Mouse (Mus musculus) forebrain, embryonic 15.5 days (tissue): ENCODE results near the gene Krtap7-1. TPM values are rescaled to one million over a fixed set of nuclear protein-coding genes. Genes with fewer than 3 reads are reported as not detected.

Source experiments
- ATAC-seq: fragments of 200-750 bp; cut with Nextera tagmentation; replicated peaks from 2 replicates; pipeline ENCODE4 v1.8.0; 2017; ENCODE audit warnings: mild to moderate bottlenecking, moderate TSS enrichment, moderate library complexity
- H3K27ac ChIP-seq: fragments of 300-500 bp; sonication (generic); replicated peaks from 2 replicates; pipeline ENCODE4 v1.5.1; 2015; ENCODE audit warnings: mild to moderate bottlenecking, inconsistent platforms
- H3K27me3 ChIP-seq: fragments of 300-500 bp; sonication (generic); 2 replicates; pipeline ENCODE4 v1.6.1; 2015; ENCODE audit warnings: inconsistent platforms
- H3K36me3 ChIP-seq: fragments of 300-500 bp; sonication (generic); 2 replicates; pipeline ENCODE4 v1.6.1; 2015; ENCODE audit warnings: mild to moderate bottlenecking, inconsistent platforms
- H3K4me1 ChIP-seq: fragments of 300-500 bp; sonication (generic); 2 replicates; pipeline ENCODE4 v1.6.1; 2015; ENCODE audit warnings: inconsistent platforms
- H3K4me2 ChIP-seq: fragments of 300-500 bp; sonication (generic); replicated peaks from 2 replicates; pipeline ENCODE4 v1.6.1; 2015; ENCODE audit warnings: mild to moderate bottlenecking, inconsistent platforms
- H3K4me3 ChIP-seq: fragments of 300-500 bp; sonication (generic); 2 replicates; pipeline ENCODE4 v1.5.1; 2015; ENCODE audit warnings: mild to moderate bottlenecking, inconsistent platforms
- H3K9ac ChIP-seq: fragments of 300-500 bp; sonication (generic); replicated peaks from 2 replicates; pipeline ENCODE4 v1.6.1; 2015; ENCODE audit warnings: mild to moderate bottlenecking, inconsistent platforms
- H3K9me3 ChIP-seq: fragments of 300-500 bp; sonication (generic); 2 replicates; pipeline ENCODE4 v1.6.1; 2016; ENCODE audit warnings: inconsistent platforms
- WGBS: fragments of 180-500 bp; shearing (Covaris S2); methylation state at CpG from one replicate; pipeline ENCODE4 v1.1.7; 2015; ENCODE audit warnings: mixed read lengths; 5-methylcytosine and 5-hydroxymethylcytosine counted together
- polyA plus RNA-seq: library from polyadenylated mRNA; unstranded; fragments of >200 nt; fragmentation: Nextera tagmentation; extraction: Ambion mirVana; gene quantifications from 2 replicates; pipeline ENCODE4 v1.2.1, GENCODE M21; 2015

The Krtap7-1 gene
- not detected in 2 replicates for polyA plus RNA-seq

DNA sequence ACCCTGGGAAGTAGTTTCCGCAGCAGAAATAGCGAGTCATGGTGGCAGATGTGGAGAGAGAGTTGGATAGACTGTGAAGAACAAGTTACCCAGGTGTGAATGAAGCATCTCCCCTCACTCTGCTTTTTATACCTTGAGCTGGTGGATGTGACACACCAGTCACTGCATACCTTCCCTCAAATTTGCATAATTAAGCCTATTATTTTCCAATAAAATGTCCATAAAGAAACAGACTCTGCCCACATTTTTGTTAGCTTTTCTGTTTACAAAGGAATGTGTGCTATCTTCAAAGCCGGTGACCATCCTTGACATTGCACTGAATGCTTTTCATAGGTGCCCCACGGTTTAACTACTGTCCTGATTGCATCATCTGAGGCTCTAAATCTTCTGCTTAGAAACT, at the start of gene Krtap7-1:
TSS of gene Krtap7-1 (minus strand) at position 101 of the 400 bp plus-strand sequence.
- Histone ChIP-seq H3K4me2 (no peak within 1 kb of the TSS), H3K27me3 (no peaks in the 10 kb centered on the region), H3K4me1 (peaks cover 6% of the 10 kb centered on the region; the same call in 1 of the 2 replicates), H3K27ac (no peak within 1 kb of the TSS), H3K9me3 (no peaks in the 10 kb centered on the region), H3K36me3 (no peaks in the 10 kb centered on the region), H3K4me3 (no peak within 1 kb of the TSS), H3K9ac (no peak within 1 kb of the TSS)
- no peak for ATAC-seq
- 91% methylated on average over 4 of the region's 4 CpGs for WGBS

DNA sequence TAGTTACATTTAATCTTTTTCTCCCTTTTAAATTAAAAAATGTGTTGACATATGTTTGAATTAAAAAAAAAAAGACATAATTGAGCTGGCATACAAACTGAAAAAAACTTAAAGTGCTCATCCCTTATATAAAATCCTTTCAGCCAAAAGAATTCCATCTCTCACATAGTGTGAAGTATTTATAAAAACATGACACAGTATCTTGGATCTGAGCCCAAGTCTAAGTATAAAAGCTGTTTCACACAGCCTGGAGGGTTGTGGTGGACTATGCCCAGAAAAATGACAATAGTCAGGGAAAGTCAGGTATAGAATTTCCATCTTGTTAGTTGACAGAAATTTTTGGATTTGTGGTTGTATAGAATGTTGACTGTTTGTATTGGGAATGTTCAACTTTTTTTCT, 42.2 kb upstream of the Krtap7-1 start:
- no peak overlapping the region for H3K4me3 ChIP-seq
- H3K27me3 ChIP-seq: no peaks in the 10 kb centered on the region
- no peak overlapping the region for H3K27ac ChIP-seq
- peak; percentile 70 for ATAC-seq
- H3K9me3 ChIP-seq: no peaks in the 10 kb centered on the region
- H3K4me1 ChIP-seq: no peaks in the 10 kb centered on the region
- no peak overlapping the region for H3K4me2 ChIP-seq
- H3K9ac ChIP-seq: no peak overlapping the region
- no peaks in the 10 kb centered on the region for H3K36me3 ChIP-seq

DNA sequence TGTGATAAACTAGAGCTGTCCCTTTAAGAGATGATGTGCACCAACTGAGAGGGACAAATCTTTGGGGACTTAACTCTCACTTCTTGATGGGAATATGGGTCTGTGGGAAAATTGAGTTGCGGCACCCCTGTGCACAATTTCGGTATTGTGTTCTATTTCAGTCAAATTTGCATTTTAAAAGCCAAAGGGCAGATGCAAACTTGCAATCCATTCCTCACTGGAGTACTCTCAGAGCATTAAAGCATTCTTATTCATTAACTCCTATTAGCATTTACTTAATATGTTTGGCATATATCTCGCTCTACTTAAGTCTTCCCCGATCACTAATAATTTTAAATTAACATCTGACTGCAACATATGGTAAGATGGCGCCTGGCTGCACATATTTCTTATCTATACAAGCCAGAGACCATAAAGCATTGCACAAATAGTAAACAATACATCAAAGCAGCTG, 29.9 kb upstream of the Krtap7-1 start:
- Histone ChIP-seq H3K27me3 (no peaks in the 10 kb centered on the region), H3K9ac (no peak overlapping the region), H3K4me3 (no peak overlapping the region), H3K36me3 (no peaks in the 10 kb centered on the region), H3K4me1 (peaks cover 14% of the 10 kb centered on the region), H3K9me3 (no peaks in the 10 kb centered on the region), H3K27ac (no peak overlapping the region), H3K4me2 (no peak overlapping the region)
- WGBS: 23% methylated on average over 5 of the region's 5 CpGs
- peak; percentile 46 for ATAC-seq

DNA sequence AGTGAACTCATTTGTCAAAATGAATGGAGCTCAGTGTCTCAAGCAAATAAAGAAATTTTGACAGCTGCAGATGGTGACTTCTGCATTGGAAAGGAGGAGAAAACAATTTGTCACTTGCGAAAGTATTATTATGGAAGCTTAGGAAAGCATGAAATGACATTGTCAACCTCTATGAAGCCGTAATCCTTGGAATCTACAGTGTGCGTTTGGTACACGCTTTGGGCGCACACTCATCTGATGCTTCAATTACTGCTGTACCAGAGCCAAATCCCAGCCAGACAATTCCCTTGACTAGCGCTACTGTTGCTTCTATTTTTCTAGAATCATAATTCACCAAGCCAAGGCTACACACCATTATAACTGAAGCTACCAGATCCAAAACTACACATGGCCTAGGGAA, 29.2 kb upstream of the Krtap7-1 start:
- Histone ChIP-seq H3K4me2 (no peak overlapping the region), H3K9me3 (no peaks in the 10 kb centered on the region), H3K27ac (no peak overlapping the region), H3K4me3 (no peak overlapping the region), H3K4me1 (peaks cover 18% of the 10 kb centered on the region), H3K36me3 (no peaks in the 10 kb centered on the region), H3K9ac (no peak overlapping the region), H3K27me3 (no peaks in the 10 kb centered on the region)
- 48% methylated on average over 6 of the region's 6 CpGs for WGBS
- ATAC-seq: no peak

DNA sequence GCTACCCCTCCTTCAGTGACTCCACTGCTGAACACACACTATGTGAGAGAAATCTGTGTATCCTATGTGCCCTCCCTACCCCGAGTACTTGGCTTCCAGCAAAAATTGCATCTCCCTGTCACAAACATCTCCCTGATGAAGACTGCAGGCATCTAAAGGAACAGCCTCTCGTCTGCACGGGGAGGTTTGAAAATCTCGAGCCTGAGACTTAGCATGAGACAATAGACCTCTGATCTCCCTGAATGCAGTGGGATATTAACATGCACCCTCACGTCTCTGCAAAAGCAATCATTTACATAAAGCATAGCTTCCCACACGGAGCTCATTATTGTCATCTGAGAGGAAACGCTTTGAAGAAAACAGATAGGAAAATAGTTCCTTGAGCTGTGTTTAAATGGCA, 22.4 kb upstream of the Krtap7-1 start:
- ATAC-seq: peak; percentile 86
- Histone ChIP-seq H3K4me2 (0 out of 2 replicates have a peak overlapping the region, but pooled peaks have one; percentile 13), H3K9ac (no peak overlapping the region), H3K27me3 (no peaks in the 10 kb centered on the region), H3K36me3 (no peaks in the 10 kb centered on the region), H3K4me1 (peaks cover 31% of the 10 kb centered on the region), H3K4me3 (no peak overlapping the region), H3K9me3 (no peaks in the 10 kb centered on the region), H3K27ac (peak overlapping the region; percentile 58)
- WGBS: 3% methylated on average over 7 of the region's 7 CpGs

DNA sequence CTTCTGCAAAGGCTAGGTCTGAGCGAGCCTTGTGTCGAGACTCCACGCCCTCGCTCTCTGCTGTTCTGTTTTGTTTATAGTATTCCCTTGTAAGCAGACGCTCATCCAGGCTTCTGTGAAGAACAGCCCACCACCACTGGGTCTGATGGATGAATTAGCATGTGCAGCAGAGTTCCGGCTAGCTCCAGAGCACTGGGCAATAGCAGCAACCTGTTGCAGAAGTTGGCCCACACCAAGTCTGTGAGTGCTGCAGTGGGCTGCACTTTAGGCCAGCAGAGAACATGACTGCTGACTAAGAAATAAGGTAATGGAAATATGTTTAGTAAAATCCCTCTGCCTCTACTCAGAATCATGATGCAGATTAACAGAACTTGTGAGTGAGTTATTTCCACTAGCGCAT, 21.7 kb upstream of the Krtap7-1 start:
- H3K27me3 ChIP-seq: no peaks in the 10 kb centered on the region
- no peak overlapping the region for H3K4me3 ChIP-seq
- no peaks in the 10 kb centered on the region for H3K36me3 ChIP-seq
- ATAC-seq: peak; percentile 63
- H3K27ac ChIP-seq: peak overlapping the region; percentile 65
- H3K9me3 ChIP-seq: no peaks in the 10 kb centered on the region
- WGBS: 31% methylated on average over 7 of the region's 7 CpGs
- H3K9ac ChIP-seq: no peak overlapping the region
- no peak overlapping the region for H3K4me2 ChIP-seq
- H3K4me1 ChIP-seq: peaks cover 31% of the 10 kb centered on the region

DNA sequence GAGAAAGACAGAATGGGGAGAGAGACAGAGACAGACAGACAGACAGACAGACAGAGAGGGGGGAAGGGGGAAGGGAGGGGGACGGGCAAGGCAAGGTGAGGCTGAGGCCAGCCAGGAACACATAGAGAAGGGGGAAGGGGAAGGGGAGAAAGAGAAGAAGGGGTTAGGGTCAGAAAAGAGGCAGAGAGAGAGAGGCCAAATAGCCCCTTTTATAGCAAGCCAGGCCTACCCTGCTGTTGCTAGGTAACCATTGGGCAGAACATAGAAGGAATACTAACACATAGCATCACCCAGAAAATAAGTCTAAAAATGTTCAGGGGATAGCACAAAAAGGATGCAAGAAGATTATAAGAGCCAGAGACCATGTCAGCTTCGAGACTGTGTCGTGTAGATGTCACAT, 20.3 kb upstream of the Krtap7-1 start:
- no peak for ATAC-seq

DNA sequence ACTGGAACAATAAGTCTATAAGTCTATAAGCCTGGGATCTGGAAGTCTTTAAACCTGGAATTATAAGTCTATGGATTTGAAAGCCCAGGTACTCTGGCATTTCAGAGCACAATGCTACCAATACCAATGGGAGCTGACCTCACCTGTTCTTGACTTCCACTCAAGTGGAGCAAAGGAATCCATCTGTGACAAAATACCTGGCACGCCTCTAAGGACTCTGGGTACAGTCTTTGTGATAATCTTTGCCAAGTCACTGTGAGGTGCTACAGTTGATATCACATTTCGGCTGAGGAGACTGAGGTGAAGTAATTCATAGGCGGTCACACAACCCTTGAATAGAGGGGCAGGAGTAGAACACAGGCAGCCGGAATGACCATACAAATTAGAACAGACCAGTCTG, 12.9 kb upstream of the Krtap7-1 start:
- no peak overlapping the region for H3K9ac ChIP-seq

More for the DNA sequence above, 20.3 kb upstream of the Krtap7-1 start:
- Histone ChIP-seq H3K4me1 (peaks cover 31% of the 10 kb centered on the region), H3K9me3 (no peaks in the 10 kb centered on the region), H3K27me3 (no peaks in the 10 kb centered on the region), H3K9ac (no peak overlapping the region), H3K4me3 (no peak overlapping the region), H3K36me3 (no peaks in the 10 kb centered on the region), H3K27ac (no peak overlapping the region), H3K4me2 (no peak overlapping the region)
- WGBS: 61% methylated on average over 3 of the region's 3 CpGs

DNA sequence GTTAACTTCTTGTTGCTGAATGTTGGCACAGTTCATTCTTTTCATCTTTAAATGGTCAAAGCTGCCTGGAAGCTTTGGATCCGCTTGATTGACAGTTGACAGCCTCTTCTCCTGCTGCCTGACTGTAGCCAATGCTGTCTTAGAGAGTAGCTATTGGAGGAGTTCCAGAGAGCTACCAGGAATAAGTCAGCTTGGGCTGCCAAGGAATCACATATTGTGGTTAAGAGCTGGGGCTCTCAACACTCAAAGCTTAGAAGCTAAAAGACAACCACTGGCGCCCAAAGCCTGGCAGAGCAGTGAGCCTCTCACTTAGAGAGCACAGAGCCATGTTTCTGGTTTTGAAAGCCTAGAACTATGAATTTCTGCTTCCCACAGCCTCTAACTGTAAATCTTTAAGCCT, 12.4 kb upstream of the Krtap7-1 start:
- Histone ChIP-seq H3K4me3 (no peak overlapping the region), H3K27ac (no peak overlapping the region), H3K36me3 (no peaks in the 10 kb centered on the region), H3K9ac (no peak overlapping the region), H3K9me3 (no peaks in the 10 kb centered on the region), H3K4me2 (no peak overlapping the region), H3K27me3 (no peaks in the 10 kb centered on the region), H3K4me1 (0 out of 2 replicates have a peak, but pooled peaks cover 2% of the 10 kb centered on the region)
- WGBS: 73% methylated on average over 2 of the region's 2 CpGs
- ATAC-seq: peak; percentile 86

More for the DNA sequence above, 12.9 kb upstream of the Krtap7-1 start:
- ATAC-seq: no peak
- Histone ChIP-seq H3K36me3 (no peaks in the 10 kb centered on the region), H3K4me2 (no peak overlapping the region), H3K9me3 (no peaks in the 10 kb centered on the region), H3K27ac (no peak overlapping the region), H3K4me3 (no peak overlapping the region), H3K4me1 (0 out of 2 replicates have a peak, but pooled peaks cover 2% of the 10 kb centered on the region), H3K27me3 (no peaks in the 10 kb centered on the region)
- 84% methylated on average over 4 of the region's 4 CpGs for WGBS

DNA sequence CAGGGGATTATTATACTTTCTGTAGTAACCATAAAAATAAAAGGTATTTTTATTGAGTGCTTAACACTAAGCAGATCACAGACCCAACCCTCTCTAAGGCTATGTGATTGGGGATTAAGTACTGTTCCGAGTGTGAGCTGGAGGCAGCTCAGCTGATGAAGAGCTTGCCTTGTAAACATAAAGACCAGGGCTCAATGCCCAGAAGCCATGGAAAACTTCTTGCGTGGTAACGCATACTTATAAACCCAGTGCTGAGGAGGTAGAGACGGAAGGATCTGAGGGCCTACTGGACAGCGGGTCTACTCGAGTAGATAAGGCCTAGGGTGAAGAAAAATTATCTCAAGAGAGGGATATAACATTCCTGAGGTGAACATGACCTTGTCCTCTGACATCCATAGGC, 12.0 kb upstream of the Krtap7-1 start:
- Histone ChIP-seq H3K9me3 (no peaks in the 10 kb centered on the region), H3K27me3 (no peaks in the 10 kb centered on the region), H3K36me3 (no peaks in the 10 kb centered on the region), H3K4me2 (no peak overlapping the region), H3K4me1 (0 out of 2 replicates have a peak, but pooled peaks cover 2% of the 10 kb centered on the region), H3K4me3 (no peak overlapping the region), H3K27ac (no peak overlapping the region), H3K9ac (no peak overlapping the region)
- peak; percentile 30; the same call in 1 of the 2 replicates for ATAC-seq
- 79% methylated on average over 6 of the region's 6 CpGs for WGBS

DNA sequence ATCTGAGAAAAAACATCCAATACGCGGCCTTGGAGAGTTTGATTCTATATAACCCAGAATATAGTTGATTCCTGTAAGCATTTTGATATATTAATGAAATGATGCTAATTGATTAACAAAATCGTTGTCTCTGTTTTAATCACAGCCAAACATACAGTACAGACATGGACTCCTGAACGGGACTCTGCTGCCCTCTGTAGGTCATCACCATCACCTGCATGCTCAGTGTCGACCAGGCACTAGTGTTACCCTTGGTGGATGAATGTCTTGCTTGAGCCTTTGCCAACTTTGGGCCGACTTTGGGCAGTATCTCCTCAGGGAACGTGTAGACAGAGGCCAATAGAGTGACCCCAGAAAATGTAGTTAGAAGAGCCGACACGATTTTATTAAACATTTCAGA, 9.5 kb upstream of the Krtap7-1 start:
- WGBS: 60% methylated on average over 9 of the region's 9 CpGs
- 0 out of 2 replicates have a peak, but pooled peaks have one; percentile 6 for ATAC-seq

DNA sequence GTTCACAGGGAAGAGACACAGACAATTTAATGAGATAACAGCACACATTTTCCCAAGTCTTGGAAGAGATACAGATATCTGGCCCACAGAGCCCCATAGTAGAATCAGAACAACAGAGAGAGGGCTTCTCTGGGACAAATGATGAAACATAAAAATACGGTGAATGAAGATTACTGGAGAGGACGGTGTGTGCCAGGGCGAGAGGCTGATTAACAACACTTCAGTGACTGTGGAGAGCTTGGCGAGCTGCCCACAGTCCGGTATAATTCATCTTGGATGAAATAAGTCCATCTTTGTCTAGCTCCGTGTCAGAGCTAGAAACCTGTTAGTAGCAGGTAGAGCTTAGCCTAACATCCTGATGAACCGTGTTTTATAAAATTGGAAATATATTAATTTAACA, 5.3 kb upstream of the Krtap7-1 start:
- H3K4me2 ChIP-seq: peak overlapping the region; percentile 15
- 0 out of 2 replicates have a peak, but pooled peaks have one; percentile 20 for ATAC-seq

More for the DNA sequence above, 9.5 kb upstream of the Krtap7-1 start:
- H3K9ac ChIP-seq: no peak overlapping the region
- H3K36me3 ChIP-seq: no peaks in the 10 kb centered on the region
- H3K4me1 ChIP-seq: peaks cover 11% of the 10 kb centered on the region; the same call in 1 of the 2 replicates
- no peak overlapping the region for H3K4me2 ChIP-seq
- no peak overlapping the region for H3K4me3 ChIP-seq
- H3K27ac ChIP-seq: no peak overlapping the region
- H3K27me3 ChIP-seq: no peaks in the 10 kb centered on the region
- H3K9me3 ChIP-seq: no peaks in the 10 kb centered on the region

DNA sequence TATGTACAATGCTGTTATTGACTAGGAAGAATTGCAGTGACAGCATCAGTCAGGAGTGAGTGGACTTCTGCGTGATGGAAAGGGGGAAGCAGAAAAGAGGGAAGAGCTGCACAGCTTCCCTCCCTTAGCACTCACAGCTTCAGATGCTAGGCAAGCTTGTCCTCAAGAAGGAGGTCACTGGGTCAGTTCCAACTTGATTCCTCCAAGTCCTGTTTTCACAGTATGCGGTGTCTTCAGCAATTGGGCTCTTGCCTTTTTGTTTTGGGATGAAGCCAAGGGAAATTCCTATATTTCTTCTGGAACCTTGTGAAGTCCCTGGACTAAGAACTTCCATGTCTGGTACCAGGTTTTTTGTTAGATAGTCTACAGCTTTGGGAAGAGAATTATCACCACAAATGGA, 4.6 kb downstream of the Krtap7-1 start:
- Histone ChIP-seq H3K27ac (no peak overlapping the region), H3K36me3 (no peaks in the 10 kb centered on the region), H3K4me1 (no peaks in the 10 kb centered on the region), H3K9ac (no peak overlapping the region), H3K9me3 (no peaks in the 10 kb centered on the region), H3K27me3 (no peaks in the 10 kb centered on the region), H3K4me2 (no peak overlapping the region), H3K4me3 (no peak overlapping the region)
- WGBS: 77% methylated on average over 2 of the region's 2 CpGs
- ATAC-seq: no peak

More for the DNA sequence above, 5.3 kb upstream of the Krtap7-1 start:
- Histone ChIP-seq H3K4me3 (0 out of 2 replicates have a peak overlapping the region, but pooled peaks have one; percentile 1), H3K4me1 (peaks cover 9% of the 10 kb centered on the region; the same call in 1 of the 2 replicates), H3K27me3 (no peaks in the 10 kb centered on the region), H3K36me3 (no peaks in the 10 kb centered on the region), H3K9me3 (no peaks in the 10 kb centered on the region), H3K9ac (no peak overlapping the region), H3K27ac (no peak overlapping the region)
- 21% methylated on average over 7 of the region's 7 CpGs for WGBS
